Mouse (Mus musculus) bone marrow, adult 2 months (tissue): Measurements from ENCODE around the gene Dlg2. TPM values are rescaled to one million over a fixed set of nuclear protein-coding genes. Genes with fewer than 3 reads are reported as not detected.

Source experiments
- H3K27ac ChIP-seq: fragments of 200-500 bp; 2 replicates; pipeline ENCODE4 v1.5.1; 2012; ENCODE audit warnings: low read depth, mild to moderate bottlenecking, control low read depth, inconsistent platforms, low read length; ENCODE audit not compliant: control insufficient read depth, poor library complexity, insufficient read depth
- H3K4me1 ChIP-seq: fragments of 200-500 bp; 2 replicates; pipeline ENCODE4 v1.6.1; 2011; ENCODE audit warnings: low read length; ENCODE audit not compliant: control insufficient read depth, insufficient read depth
- H3K4me3 ChIP-seq: fragments of 200-500 bp; replicated peaks from 2 replicates; pipeline ENCODE3; 2011; ENCODE audit warnings: mild to moderate bottlenecking, low read depth, low read length, control low read depth; ENCODE audit not compliant: control insufficient read depth
- CTCF ChIP-seq: fragments of 200-500 bp; IDR thresholded peaks from 2 replicates; pipeline ENCODE4 v1.5.1; 2011; ENCODE audit warnings: low read length, control low read depth; ENCODE audit not compliant: control insufficient read depth, insufficient read depth
- POLR2A ChIP-seq: fragments of 200-500 bp; IDR thresholded peaks from 2 replicates; pipeline ENCODE4 v1.6.1; 2011; ENCODE audit warnings: low read depth, mild to moderate bottlenecking, control low read depth, low read length, borderline replicate concordance; ENCODE audit not compliant: control insufficient read depth
- WGBS: fragments of 180-500 bp; shearing (Covaris S2); methylation state at CpG from one replicate; pipeline ENCODE4 v1.1.7; 2018; 5-methylcytosine and 5-hydroxymethylcytosine counted together
- polyA plus RNA-seq: library from polyadenylated mRNA; stranded (reverse); fragments of >200 nt; gene quantifications from 2 replicates; pipeline ENCODE4 v1.2.4, GENCODE M21; 2011; ENCODE audit warnings: low replicate concordance; ENCODE audit not compliant: missing spikeins, insufficient read depth, insufficient read length

Gene Dlg2
- polyA plus RNA-seq, 1 experiment: 11.7 TPM

- 69% methylated on average over 12 of the region's 12 CpGs for WGBS
These were observed 587.0 kb downstream of the Dlg2 start for GRCm38 (mm10) chr7:91063297-91064040.

GRCm38 (mm10) chr7:91071751-91072707 is 595.6 kb downstream of the Dlg2 start:
- TF ChIP-seq CTCF (no peak), POLR2A (no peak)
- Histone ChIP-seq H3K4me1 (no peaks in the 10 kb centered on the region), H3K4me3 (no peak overlapping the region), H3K27ac (no peak overlapping the region)
- WGBS: 70% methylated on average over 9 of the region's 9 CpGs

More at GRCm38 (mm10) chr7:91063297-91064040, 587.0 kb downstream of the Dlg2 start:
- Histone ChIP-seq H3K4me1 (no peaks in the 10 kb centered on the region), H3K27ac (no peak overlapping the region), H3K4me3 (no peak overlapping the region)
- no peak for TF ChIP-seq POLR2A
- no peak for TF ChIP-seq CTCF

- TF ChIP-seq POLR2A (no peak), CTCF (no peak)
- no peak overlapping the region for H3K4me3 ChIP-seq
- no peaks in the 10 kb centered on the region for H3K4me1 ChIP-seq
- 56% methylated on average over 2 of the region's 2 CpGs for WGBS
- no peak overlapping the region for H3K27ac ChIP-seq
These were observed 609.6 kb downstream of the Dlg2 start for GRCm38 (mm10) chr7:91086071-91086470.

GRCm38 (mm10) chr7:91089211-91089930 is 612.9 kb downstream of the Dlg2 start:
- no peak overlapping the region for H3K4me3 ChIP-seq
- H3K27ac ChIP-seq: no peak overlapping the region
- no peaks in the 10 kb centered on the region for H3K4me1 ChIP-seq
- 22% methylated on average over 6 of the region's 6 CpGs for WGBS
- TF ChIP-seq POLR2A: no peak
- no peak for TF ChIP-seq CTCF

GRCm38 (mm10) chr7:91090317-91090829 is 613.9 kb downstream of the Dlg2 start:
- Histone ChIP-seq H3K27ac (no peak overlapping the region), H3K4me1 (no peaks in the 10 kb centered on the region), H3K4me3 (no peak overlapping the region)
- TF ChIP-seq CTCF (no peak), POLR2A (no peak)
- 49% methylated on average over 5 of the region's 5 CpGs for WGBS

- TF ChIP-seq POLR2A (no peak), CTCF (no peak)
- H3K27ac ChIP-seq: no peak overlapping the region
- WGBS: 9% methylated on average over 25 of the region's 25 CpGs
- no peak overlapping the region for H3K4me3 ChIP-seq
- no peaks in the 10 kb centered on the region for H3K4me1 ChIP-seq
These were observed 614.6 kb downstream of the Dlg2 start for GRCm38 (mm10) chr7:91090830-91091683.

GRCm38 (mm10) chr7:91096467-91096866 is 620.0 kb downstream of the Dlg2 start:
- Histone ChIP-seq H3K4me3 (no peak overlapping the region), H3K4me1 (no peaks in the 10 kb centered on the region), H3K27ac (no peak overlapping the region)
- TF ChIP-seq POLR2A: no peak
- no peak for TF ChIP-seq CTCF
- 83% methylated on average over 7 of the region's 7 CpGs for WGBS
